Mouse (Mus musculus) cortical plate, adult 2 months (tissue): Measurements from ENCODE around the gene Sgsm1.

Experiments
- CTCF ChIP-seq: fragments of 200-500 bp; IDR thresholded peaks from 2 replicates; pipeline ENCODE4 v1.5.1; 2011; ENCODE audit warnings: mild to moderate bottlenecking, control low read depth, low read length; ENCODE audit not compliant: insufficient read depth; ENCODE audit errors: extremely low read depth
- POLR2A ChIP-seq: fragments of 200-500 bp; IDR thresholded peaks from 2 replicates; pipeline ENCODE4 v1.6.1; 2011; ENCODE audit warnings: mild to moderate bottlenecking, low read length, control low read depth; ENCODE audit not compliant: insufficient read depth; ENCODE audit errors: extremely low read depth

DNA sequence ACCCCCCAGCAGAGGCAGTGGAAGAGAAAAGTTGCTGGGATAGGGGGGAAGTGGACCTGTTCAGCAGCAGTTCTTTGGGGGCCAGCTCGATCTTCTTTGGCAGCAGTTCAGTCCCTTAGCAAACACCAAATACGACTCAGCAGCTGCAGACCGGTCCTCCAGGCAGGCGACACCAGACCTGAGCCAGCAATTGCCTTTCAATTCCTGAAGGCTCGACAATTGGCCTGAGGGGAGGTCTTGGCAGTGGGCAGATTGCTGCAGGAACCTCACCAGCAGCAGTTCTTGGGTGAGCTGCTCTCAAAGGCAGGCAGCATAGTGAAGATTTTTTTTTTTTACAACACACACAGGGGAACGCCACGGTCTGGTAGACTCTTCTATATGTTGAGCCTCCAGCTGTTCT lies 39.2 kb upstream of the Sgsm1 start:
- TF ChIP-seq POLR2A: no peak
- TF ChIP-seq CTCF: no peak
